Mouse (Mus musculus) retina, embryonic 14.5 days (tissue): ENCODE results near the gene Tspan13.

Source experiments
- DNase-seq: peaks from one replicate; pipeline ENCODE4 v3.0.0-alpha.2; 2015; ENCODE audit warnings: low spot score

The Tspan13 gene

DNA sequence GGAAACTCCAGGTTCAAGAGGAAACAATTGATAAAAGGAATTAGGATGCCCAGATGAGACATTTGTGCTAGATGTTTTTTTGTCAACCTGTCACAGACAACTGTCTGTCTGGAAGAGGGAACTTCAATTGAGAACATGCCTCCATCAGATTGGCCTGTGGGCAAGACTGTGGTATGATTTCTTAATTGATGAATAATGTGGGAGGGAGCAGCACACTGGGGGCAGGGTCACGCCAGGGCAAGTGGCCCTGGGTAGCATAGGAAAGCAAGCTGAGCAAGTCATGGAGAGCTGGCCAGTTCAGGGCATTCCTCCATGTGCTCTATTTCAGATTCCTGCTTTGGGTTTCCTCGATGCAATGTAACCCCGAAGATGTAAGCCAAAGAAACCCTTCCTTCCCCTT is 66.4 kb downstream of the Tspan13 start:
- no peak for DNase-seq

DNA sequence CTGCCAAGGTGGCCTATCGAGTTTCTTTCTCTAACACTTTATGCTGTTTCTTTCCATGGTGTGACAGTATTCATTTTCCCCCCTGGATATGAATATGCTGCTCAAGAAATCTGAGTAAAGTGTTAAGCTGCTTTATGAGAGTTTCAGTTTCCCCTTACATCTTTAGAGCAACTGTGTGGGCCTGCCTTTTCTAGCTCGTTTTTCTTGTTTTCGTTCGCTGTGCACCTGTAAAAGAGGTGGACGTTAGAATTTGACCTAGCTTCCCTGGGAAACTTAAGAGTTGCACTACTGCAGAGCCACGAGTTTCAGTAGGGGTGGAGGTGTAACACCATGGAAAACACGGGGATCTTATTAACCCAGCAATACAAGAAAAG is 75.5 kb downstream of the Tspan13 start:
- DNase-seq, result no peak

GRCm38 (mm10) chr12:35966098-35966767 is 76.1 kb downstream of the Tspan13 start:
- no peak for DNase-seq
